Comparison of ENCODE assay signal across 18 mouse cellular contexts in genomic region chr4:95463082-95463825, GRCm38 (mm10).
DNase-seq lines count a peak whose midpoint lies in the region; ATAC-seq and TF ChIP-seq lines count a peak whose summit lies in the region.
"Had no signal": no experiment of that assay in that cellular context is flagged by ENCODE, and none has a peak within 500 bp of the region (broad histone marks: within the 10 kb centered on the region; RNA-seq: fewer than 3 reads in every experiment).

No protein-coding gene starts in this region.

- no peak for ATAC-seq in intestine, embryonic 15.5 days
- no peak for ATAC-seq in intestine, embryonic 16.5 days
- ATAC-seq in hindbrain, embryonic 12.5 days (ENCODE audit: low FRiP score), result no peak
- ATAC-seq: midbrain, embryonic 16.5 days had no signal

- peak; percentile 59 for DNase-seq in adrenal gland, postnatal 14 days
- peak; percentile 26 for DNase-seq in gastrocnemius, postnatal 10 days
- peak; percentile 24 to 44 for DNase-seq in heart, postnatal 36 days
- no peak for DNase-seq in layer of hippocampus, adult 9-10 months (ENCODE audit: low spot score)
- no peak for DNase-seq in thymus, adult 2 months
- DNase-seq: cerebellum, adult 18-20 months; kidney, adult 9 months; lung, adult 18-20 months had no signal

- H3K4me2 ChIP-seq in intestine, embryonic 15.5 days (replicated peaks), result no peak overlapping the region
- H3K4me2 ChIP-seq in intestine, embryonic 16.5 days (ENCODE audit: low read depth, low read length), result no peak overlapping the region
- H3K4me2 ChIP-seq in hindbrain, embryonic 12.5 days (replicated peaks), result no peak overlapping the region
- H3K4me2 ChIP-seq: embryonic facial prominence, embryonic 12.5 days; heart, embryonic 15.5 days; limb, embryonic 15.5 days; neural tube, embryonic 12.5 days had no signal

- H3K4me1 ChIP-seq in intestine, embryonic 15.5 days (replicated peaks), result no peaks in the 10 kb centered on the region
- no peaks in the 10 kb centered on the region for H3K4me1 ChIP-seq in intestine, embryonic 16.5 days (ENCODE audit: control insufficient read depth, insufficient read depth, low read length)
- H3K4me1 ChIP-seq in hindbrain, embryonic 12.5 days, result no peaks in the 10 kb centered on the region
- H3K4me1 ChIP-seq in thymus, adult 2 months (replicated peaks; ENCODE audit: control insufficient read depth, insufficient read depth, low read length), result no peaks in the 10 kb centered on the region; the same call in 1 of the 2 replicates
- H3K4me1 ChIP-seq: embryonic facial prominence, embryonic 12.5 days; heart, embryonic 15.5 days; neural tube, embryonic 12.5 days had no signal

- no peaks in the 10 kb centered on the region for H3K36me3 ChIP-seq in intestine, embryonic 15.5 days
- no peaks in the 10 kb centered on the region for H3K36me3 ChIP-seq in intestine, embryonic 16.5 days (ENCODE audit: control insufficient read depth, insufficient read depth, low read length)
- no peaks in the 10 kb centered on the region for H3K36me3 ChIP-seq in hindbrain, embryonic 12.5 days
- no peaks in the 10 kb centered on the region for H3K36me3 ChIP-seq in thymus, adult 2 months (ENCODE audit: control insufficient read depth, insufficient read depth, low read length)
- H3K36me3 ChIP-seq: embryonic facial prominence, embryonic 12.5 days; G1E; heart, embryonic 15.5 days; limb, embryonic 15.5 days; neural tube, embryonic 12.5 days had no signal

- 74% methylated on average over 8 of the region's 8 CpGs for WGBS in intestine, embryonic 15.5 days
- 77% methylated on average over 8 of the region's 8 CpGs for WGBS in intestine, embryonic 16.5 days
- 78% methylated on average over 8 of the region's 8 CpGs for WGBS in hindbrain, embryonic 12.5 days
- WGBS in thymus, adult 2 months, result 94% methylated on average over 8 of the region's 8 CpGs

- H3K27me3 ChIP-seq in intestine, embryonic 15.5 days (replicated peaks), result no peaks in the 10 kb centered on the region
- no peaks in the 10 kb centered on the region for H3K27me3 ChIP-seq in intestine, embryonic 16.5 days (replicated peaks; ENCODE audit: control insufficient read depth, insufficient read depth, low read length)
- no peaks in the 10 kb centered on the region for H3K27me3 ChIP-seq in hindbrain, embryonic 12.5 days
- no peaks in the 10 kb centered on the region for H3K27me3 ChIP-seq in thymus, adult 2 months (ENCODE audit: control insufficient read depth, insufficient read depth, low read length)
- H3K27me3 ChIP-seq: embryonic facial prominence, embryonic 12.5 days; heart, embryonic 15.5 days; limb, embryonic 15.5 days; neural tube, embryonic 12.5 days had no signal

- H3K27ac ChIP-seq in intestine, embryonic 15.5 days, result 0 out of 2 replicates have a peak overlapping the region, but pooled peaks have one; percentile 13
- no peak overlapping the region for H3K27ac ChIP-seq in intestine, embryonic 16.5 days (ENCODE audit: low read length)
- no peak overlapping the region for H3K27ac ChIP-seq in hindbrain, embryonic 12.5 days
- no peak overlapping the region for H3K27ac ChIP-seq in thymus, adult 2 months (ENCODE audit: control insufficient read depth, insufficient read depth, low read length)
- H3K27ac ChIP-seq: embryonic facial prominence, embryonic 12.5 days; heart, embryonic 15.5 days; layer of hippocampus, adult 2 months; limb, embryonic 15.5 days; neural tube, embryonic 12.5 days had no signal

- H3K4me3 ChIP-seq in intestine, embryonic 15.5 days (replicated peaks), result no peak overlapping the region
- no peak overlapping the region for H3K4me3 ChIP-seq in intestine, embryonic 16.5 days (ENCODE audit: low read length)
- H3K4me3 ChIP-seq in hindbrain, embryonic 12.5 days, result no peak overlapping the region
- H3K4me3 ChIP-seq in thymus, adult 2 months (ENCODE audit: control insufficient read depth, insufficient read depth, low read length), result no peak overlapping the region
- H3K4me3 ChIP-seq: embryonic facial prominence, embryonic 12.5 days; heart, embryonic 15.5 days; layer of hippocampus, adult 2 months; limb, embryonic 15.5 days; neural tube, embryonic 12.5 days had no signal

- no peaks in the 10 kb centered on the region for H3K9me3 ChIP-seq in intestine, embryonic 15.5 days
- H3K9me3 ChIP-seq in intestine, embryonic 16.5 days (ENCODE audit: control insufficient read depth, low read length), result no peaks in the 10 kb centered on the region
- H3K9me3 ChIP-seq in hindbrain, embryonic 12.5 days (replicated peaks), result no peaks in the 10 kb centered on the region
- H3K9me3 ChIP-seq: embryonic facial prominence, embryonic 12.5 days; G1E; heart, embryonic 15.5 days; limb, embryonic 15.5 days; neural tube, embryonic 12.5 days had no signal

- no peak overlapping the region for H3K9ac ChIP-seq in intestine, embryonic 15.5 days
- no peak overlapping the region for H3K9ac ChIP-seq in intestine, embryonic 16.5 days (ENCODE audit: low read depth, low read length)
- H3K9ac ChIP-seq in hindbrain, embryonic 12.5 days, result no peak overlapping the region
- H3K9ac ChIP-seq: embryonic facial prominence, embryonic 12.5 days; heart, embryonic 15.5 days; limb, embryonic 15.5 days; neural tube, embryonic 12.5 days had no signal

- no peak for TF ChIP-seq CTCF in thymus, adult 2 months (IDR thresholded peaks at IDR 0.05; ENCODE audit: borderline replicate concordance, control insufficient read depth, extremely low read depth, insufficient read depth, low read length, poor library complexity)

- no peak for TF ChIP-seq POLR2A in thymus, adult 2 months (IDR thresholded peaks at IDR 0.05; ENCODE audit: control insufficient read depth, extremely low read depth, insufficient read depth, low read length, poor library complexity)

- intact Hi-C loops in heart, postnatal 36 days (cut with DNase I), result no loop called here

Comparison
In these comparisons a context has a peak if more than half of its experiments do, and no peak if none do; other contexts are left out.
1. DNase-seq: peak in adrenal gland, postnatal 14 days (single experiment), gastrocnemius, postnatal 10 days (single experiment) and heart, postnatal 36 days (2 of 2); none in layer of hippocampus, adult 9-10 months (single experiment) and thymus, adult 2 months (single experiment).